Mouse (Mus musculus) CH12.LX (cell line): ENCODE data around the gene Slc2a8.

Source experiments
- CHD2 ChIP-seq: IDR thresholded peaks from 2 replicates; pipeline ENCODE4 v1.6.1; 2011; ENCODE audit warnings: low read length, improper control_type of control experiment
- CTCF ChIP-seq, 2 experiments: IDR thresholded peaks in 1 of 2; conservative IDR thresholded peaks in 1 of 2; 2 replicates each; pipeline ENCODE4 v1.5.1; 2011 to 2012; ENCODE audit warnings: low read depth in 2 of 2, low read length in 2 of 2, improper control_type of control experiment in 1 of 2, inconsistent platforms in 1 of 2, mild to moderate bottlenecking in 1 of 2, moderate library complexity in 1 of 2
- E2F4 ChIP-seq: IDR thresholded peaks from 2 replicates; pipeline ENCODE4 v1.6.1; 2011; ENCODE audit warnings: low read depth, low read length, improper control_type of control experiment; ENCODE audit not compliant: insufficient replicate concordance
- EP300 ChIP-seq: IDR thresholded peaks from 2 replicates; pipeline ENCODE4 v1.6.1; 2011; ENCODE audit warnings: low read length, improper control_type of control experiment
- ETS1 ChIP-seq: conservative IDR thresholded peaks from 2 replicates; pipeline ENCODE4 v1.6.1; 2012; ENCODE audit warnings: low read depth, mild to moderate bottlenecking, inconsistent platforms, low read length, improper control_type of control experiment, moderate library complexity
- JUN ChIP-seq: IDR thresholded peaks from 2 replicates; pipeline ENCODE4 v1.6.1; 2011; ENCODE audit warnings: low read depth, mild to moderate bottlenecking, low read length, improper control_type of control experiment, moderate library complexity; ENCODE audit not compliant: insufficient read depth
- JUND ChIP-seq: conservative IDR thresholded peaks from 2 replicates; pipeline ENCODE4 v1.6.1; 2011; ENCODE audit warnings: low read depth, low read length, improper control_type of control experiment
- MAFK ChIP-seq: IDR thresholded peaks from 2 replicates; pipeline ENCODE4 v1.6.1; 2011; ENCODE audit warnings: low read length, improper control_type of control experiment; ENCODE audit not compliant: insufficient replicate concordance
- MEF2A ChIP-seq: IDR thresholded peaks from 2 replicates; pipeline ENCODE4 v1.6.1; 2014; ENCODE audit warnings: low read depth, mild to moderate bottlenecking, inconsistent platforms, low read length, improper control_type of control experiment, borderline replicate concordance
- POLR2A ChIP-seq: IDR thresholded peaks from 2 replicates; pipeline ENCODE4 v1.6.1; 2011; ENCODE audit warnings: low read depth, mild to moderate bottlenecking, improper control_type of control experiment, low read length
- RCOR1 ChIP-seq: conservative IDR thresholded peaks from 2 replicates; pipeline ENCODE4 v1.6.1; 2012; ENCODE audit warnings: low read depth, mild to moderate bottlenecking, inconsistent platforms, low read length, improper control_type of control experiment
- ZKSCAN1 ChIP-seq: IDR thresholded peaks from 2 replicates; pipeline ENCODE4 v1.6.1; 2012; ENCODE audit warnings: low read depth, inconsistent platforms, low read length, improper control_type of control experiment, borderline replicate concordance
- ZNF384 ChIP-seq: IDR thresholded peaks from 2 replicates; pipeline ENCODE4 v1.6.1; 2012; ENCODE audit warnings: low read depth, low read length, improper control_type of control experiment, inconsistent platforms

DNA sequence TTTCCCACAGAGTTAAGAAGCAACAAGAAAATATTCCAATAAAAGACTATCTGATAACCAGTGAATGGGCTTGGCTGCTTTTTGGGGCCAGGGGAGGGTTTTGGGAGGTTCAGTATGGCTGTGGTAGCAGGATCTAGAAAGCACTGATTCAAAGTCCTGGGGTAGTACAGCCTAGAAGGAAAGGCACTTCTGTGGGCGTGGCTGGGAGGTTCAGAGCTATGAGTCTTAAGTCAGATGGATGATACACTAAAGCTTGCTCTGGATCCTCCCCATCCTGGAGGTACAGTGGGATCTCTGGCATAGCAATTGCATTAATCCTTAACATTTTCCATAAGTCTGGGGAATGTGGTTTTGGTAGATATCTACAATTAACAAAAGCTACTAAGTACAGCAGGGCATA is 17.9 kb downstream of the Slc2a8 start:
- no peak for TF ChIP-seq CTCF (conservative IDR thresholded peaks at IDR 0.05 in 1 of 2, IDR thresholded peaks at IDR 0.05 in 1 of 2; ENCODE audit: low read depth in 2 of 2, low read length in 2 of 2)
- no peak for TF ChIP-seq POLR2A
- no peak for TF ChIP-seq CHD2
- no peak for TF ChIP-seq EP300
- no peak for TF ChIP-seq MAFK
- no peak for TF ChIP-seq ETS1
- no peak for TF ChIP-seq E2F4
- no peak for TF ChIP-seq MEF2A
- no peak for TF ChIP-seq RCOR1
- no peak for TF ChIP-seq ZNF384
- no peak for TF ChIP-seq JUND
- no peak for TF ChIP-seq JUN
- no peak for TF ChIP-seq ZKSCAN1
